Mouse (Mus musculus) spleen, adult 2 months (tissue): ENCODE data around the gene Dtd1.

ENCODE experiments used
- CTCF ChIP-seq: fragments of 200-500 bp; IDR thresholded peaks from 2 replicates; pipeline ENCODE4 v1.5.1; 2011; ENCODE audit warnings: mild to moderate bottlenecking, inconsistent platforms; ENCODE audit not compliant: insufficient read depth, insufficient read length, insufficient replicate concordance; ENCODE audit errors: extremely low read depth
- POLR2A ChIP-seq: fragments of 200-500 bp; IDR thresholded peaks from 2 replicates; pipeline ENCODE4 v1.6.1; 2011; ENCODE audit warnings: low read depth, low read length, inconsistent platforms

- no peak for TF ChIP-seq CTCF
- TF ChIP-seq POLR2A = no peak
Observed at GRCm38 (mm10) chr2:144679394-144679793, 79.7 kb downstream of the Dtd1 start.
